Mouse (Mus musculus) lung, postnatal 0 days (tissue): ENCODE data around the gene Igf2bp1. TPM values are rescaled to one million over a fixed set of nuclear protein-coding genes. Genes with fewer than 3 reads are reported as not detected.

Experiments
- ATAC-seq: fragments of 200-750 bp; cut with Nextera tagmentation; 2 replicates; pipeline ENCODE4 v1.8.0; 2017; ENCODE audit warnings: moderate library complexity
- DNase-seq: peaks from one replicate; pipeline ENCODE4 v3.0.0-alpha.2; 2016; ENCODE audit warnings: low spot score
- H3K27ac ChIP-seq: fragments of 300-500 bp; sonication (generic); 2 replicates; pipeline ENCODE4 v1.5.1; 2014; ENCODE audit warnings: antibody characterized with exemption, mild to moderate bottlenecking, low read length, mixed read lengths
- H3K27me3 ChIP-seq: fragments of 300-500 bp; sonication (generic); replicated peaks from 2 replicates; pipeline ENCODE4 v1.6.1; 2014; ENCODE audit warnings: low read length, mixed read lengths; ENCODE audit not compliant: insufficient read depth
- H3K36me3 ChIP-seq: fragments of 300-500 bp; sonication (generic); 2 replicates; pipeline ENCODE4 v1.6.1; 2014; ENCODE audit warnings: low read length, mixed read lengths; ENCODE audit not compliant: insufficient read depth
- H3K4me1 ChIP-seq: fragments of 300-500 bp; sonication (generic); 2 replicates; pipeline ENCODE4 v1.6.1; 2014; ENCODE audit warnings: antibody characterized with exemption, low read depth, low read length, mixed read lengths; ENCODE audit not compliant: insufficient read depth
- H3K4me2 ChIP-seq: fragments of 300-500 bp; sonication (generic); replicated peaks from 2 replicates; pipeline ENCODE4 v1.6.1; 2014; ENCODE audit warnings: low read depth, mild to moderate bottlenecking, low read length, moderate library complexity, mixed read lengths
- H3K4me3 ChIP-seq: fragments of 300-500 bp; sonication (generic); 2 replicates; pipeline ENCODE4 v1.5.1; 2014; ENCODE audit warnings: low read depth, low read length
- H3K9ac ChIP-seq: fragments of 300-500 bp; sonication (generic); replicated peaks from 2 replicates; pipeline ENCODE4 v1.6.1; 2014; ENCODE audit warnings: low read depth, mild to moderate bottlenecking
- H3K9me3 ChIP-seq: fragments of 300-500 bp; sonication (generic); 2 replicates; pipeline ENCODE4 v1.6.1; 2016; ENCODE audit warnings: low read length, mixed read lengths
- CTCF ChIP-seq: IDR thresholded peaks from 2 replicates; pipeline ENCODE4 v1.5.1; 2016; ENCODE audit warnings: antibody characterized with exemption, mild to moderate bottlenecking
- EP300 ChIP-seq: IDR thresholded peaks from 2 replicates; pipeline ENCODE4 v1.6.1; 2016; ENCODE audit warnings: antibody characterized with exemption, mild to moderate bottlenecking, control low read depth
- WGBS: fragments of 180-500 bp; shearing (Covaris S2); extraction: QIAGEN DNeasy Blood & Tissue Kit; methylation state at CpG from one replicate; pipeline ENCODE4 v1.1.7; 2014; 5-methylcytosine and 5-hydroxymethylcytosine counted together
- microRNA-seq: library from miRNA; unstranded; fragments of <30 nt; microRNA quantifications from one replicate; pipeline ENCODE4, GENCODE M21; 2016
- polyA plus RNA-seq: library from polyadenylated mRNA; unstranded; fragments of >200 nt; fragmentation: Nextera tagmentation; extraction: Ambion mirVana; gene quantifications from 2 replicates; pipeline ENCODE4 v1.2.1, GENCODE M21; 2015

Gene Igf2bp1
- polyA plus RNA-seq, 1 experiment from 2014 or later = 4.3 TPM

GRCm38 (mm10) chr11:95915006-95915710, 90.6 kb downstream of the Igf2bp1 start:
- TF ChIP-seq CTCF = no peak
- no peak for TF ChIP-seq EP300
- H3K27me3 ChIP-seq = peaks cover 22% of the 10 kb centered on the region
- H3K9me3 ChIP-seq = no peaks in the 10 kb centered on the region
- H3K4me2 ChIP-seq = peak overlapping the region; percentile 25
- H3K36me3 ChIP-seq = no peaks in the 10 kb centered on the region
- no peak for ATAC-seq
- peak overlapping the region; percentile 3; the same call in 1 of the 2 replicates for H3K4me3 ChIP-seq
- whole genome bisulfite sequencing = 1% methylated on average over 28 of the region's 28 CpGs
- no peak overlapping the region for H3K9ac ChIP-seq
- no peak for DNase-seq
- H3K4me1 ChIP-seq = no peaks in the 10 kb centered on the region
- H3K27ac ChIP-seq = no peak overlapping the region

GRCm38 (mm10) chr11:95914571-95914991, 91.2 kb downstream of the Igf2bp1 start, which contains the start of gene B4galnt2:
Gene B4galnt2 (minus strand): TSS chr11:95914891.
- H3K27me3 ChIP-seq = peaks cover 22% of the 10 kb centered on the region
- H3K27ac ChIP-seq = no peak within 1 kb of the TSS
- peak within 1 kb of the TSS; percentile 3; the same call in 1 of the 2 replicates for H3K4me3 ChIP-seq
- no peak for TF ChIP-seq CTCF
- no peak for TF ChIP-seq EP300
- H3K36me3 ChIP-seq = no peaks in the 10 kb centered on the region
- H3K9ac ChIP-seq = no peak within 1 kb of the TSS
- 4% methylated on average over 33 of the region's 35 CpGs for WGBS
- DNase-seq (peak; percentile 15), ATAC-seq (no peak)
- no peaks in the 10 kb centered on the region for H3K9me3 ChIP-seq
- no peaks in the 10 kb centered on the region for H3K4me1 ChIP-seq
- H3K4me2 ChIP-seq = peak within 1 kb of the TSS; percentile 25

GRCm38 (mm10) chr11:95913959-95914566, 91.7 kb downstream of the Igf2bp1 start:
- TF ChIP-seq EP300 = no peak
- TF ChIP-seq CTCF = no peak
- Histone ChIP-seq H3K27ac (no peak overlapping the region), H3K27me3 (peaks cover 22% of the 10 kb centered on the region), H3K4me3 (0 out of 2 replicates have a peak overlapping the region, but pooled peaks have one; percentile 3), H3K36me3 (no peaks in the 10 kb centered on the region), H3K4me2 (peak overlapping the region; percentile 25; the same call in 1 of the 2 replicates), H3K9me3 (no peaks in the 10 kb centered on the region), H3K9ac (no peak overlapping the region), H3K4me1 (no peaks in the 10 kb centered on the region)
- ATAC-seq = no peak
- DNase-seq = no peak
- WGBS = 6% methylated on average over 14 of the region's 14 CpGs

- Histone ChIP-seq H3K4me3 (no peak overlapping the region), H3K9me3 (no peaks in the 10 kb centered on the region), H3K9ac (no peak overlapping the region), H3K27me3 (peaks cover 22% of the 10 kb centered on the region), H3K4me2 (no peak overlapping the region), H3K27ac (no peak overlapping the region), H3K36me3 (no peaks in the 10 kb centered on the region), H3K4me1 (no peaks in the 10 kb centered on the region)
- DNase-seq = no peak
- TF ChIP-seq CTCF (no peak), EP300 (no peak)
- ATAC-seq = no peak
- 19% methylated on average over 7 of the region's 7 CpGs for WGBS
Measured at GRCm38 (mm10) chr11:95911579-95911978, 94.2 kb downstream of the Igf2bp1 start.

- H3K9me3 ChIP-seq = no peaks in the 10 kb centered on the region
- H3K4me3 ChIP-seq = no peak overlapping the region
- TF ChIP-seq EP300 (no peak), CTCF (no peak)
- DNase-seq (no peak), ATAC-seq (no peak)
- H3K4me2 ChIP-seq = no peak overlapping the region
- no peak overlapping the region for H3K27ac ChIP-seq
- H3K36me3 ChIP-seq = no peaks in the 10 kb centered on the region
- H3K27me3 ChIP-seq = peaks cover 3% of the 10 kb centered on the region; the same call in 1 of the 2 replicates
- WGBS = 74% methylated on average over 5 of the region's 5 CpGs
- H3K4me1 ChIP-seq = no peaks in the 10 kb centered on the region
- H3K9ac ChIP-seq = no peak overlapping the region
Measured at GRCm38 (mm10) chr11:95907805-95908524, 97.8 kb downstream of the Igf2bp1 start.

Small RNA genes within 50 kb of the gene (microRNA-seq; reads per million reads assigned to microRNA genes)
- gene Mir3063 = not detected

Other genes starting within 250 kb of the Igf2bp1 start
- 1.3 and 1.6 TPM in 2 replicates for gene Phospho1, start 181.4 kb downstream of the Igf2bp1 start, polyA plus RNA-seq
- 62.5 and 75.9 TPM in 2 replicates for gene Gngt2, start 168.7 kb downstream of the Igf2bp1 start, polyA plus RNA-seq
- 29.4 and 33.3 TPM in 2 replicates for gene Abi3, start 163.5 kb downstream of the Igf2bp1 start, polyA plus RNA-seq
- gene B4galnt2, start 91.0 kb downstream of the Igf2bp1 start, polyA plus RNA-seq = not detected in 2 replicates
- gene Gip, start 18.6 kb upstream of the Igf2bp1 start, polyA plus RNA-seq = not detected in 2 replicates
- 72.9 and 77.9 TPM in 2 replicates for gene Snf8, start 28.9 kb upstream of the Igf2bp1 start, polyA plus RNA-seq
- gene Ube2z, start 59.4 kb upstream of the Igf2bp1 start, polyA plus RNA-seq = 29.6 and 31.6 TPM in 2 replicates
- 324 and 382 TPM in 2 replicates for gene Atp5g1, start 69.7 kb upstream of the Igf2bp1 start, polyA plus RNA-seq
- 0.74 and 0.98 TPM in 2 replicates for gene Calcoco2, start 106.0 kb upstream of the Igf2bp1 start, polyA plus RNA-seq
- gene Ttll6, start 127.8 kb upstream of the Igf2bp1 start, polyA plus RNA-seq = 0.99 and 1.3 TPM in 2 replicates
- not detected in 2 replicates for gene Hoxb13, start 188.4 kb upstream of the Igf2bp1 start, polyA plus RNA-seq